Mouse (Mus musculus): Measurements from ENCODE around the gene Nutf2-ps1. TPM values are rescaled to one million over a fixed set of nuclear protein-coding genes. Genes with fewer than 3 reads are reported as not detected.

Gene Nutf2-ps1
- total RNA-seq, 2 experiments from 2014 or later: 83.4 to 96.6 TPM

Other genes with a start within 250 kb of the Nutf2-ps1 start
- gene Gm10197, start 217.3 kb downstream of the Nutf2-ps1 start, total RNA-seq (2021): not detected
- gene Smndc1, start 198.5 kb downstream of the Nutf2-ps1 start, total RNA-seq (2021): 10 to 100 TPM; 27.3 to 34.7 TPM
- gene Dusp5, start 60.0 kb downstream of the Nutf2-ps1 start, total RNA-seq (2021): 1 to 10 TPM; 1.3 to 2.3 TPM
- gene Smc3, start 11.3 kb upstream of the Nutf2-ps1 start, total RNA-seq (2021): 10 to 100 TPM; 22.5 to 27.4 TPM
- gene Rbm20, start 88.2 kb upstream of the Nutf2-ps1 start, total RNA-seq (2021): 10 to 100 TPM; 74.3 to 77.4 TPM